Mouse (Mus musculus): ENCODE data around the gene Gm9817. TPM values are rescaled to one million over a fixed set of nuclear protein-coding genes. Genes with fewer than 3 reads are reported as not detected.

The Gm9817 gene
- polyA plus RNA-seq, 1 experiment from 2014 or later, result not detected

GRCm38 (mm10) chr13:45092816-45093215, 14.3 kb downstream of the Gm9817 start:
- H3K27ac ChIP-seq, result no peak overlapping the region
- 83% methylated on average over 4 of the region's 4 CpGs for WGBS

GRCm38 (mm10) chr13:45095028-45095427, 16.5 kb downstream of the Gm9817 start:
- WGBS, result 85% methylated on average over 9 of the region's 9 CpGs
- no peaks in the 10 kb centered on the region for H3K36me3 ChIP-seq
- no peak overlapping the region for H3K4me3 ChIP-seq
- no peaks in the 10 kb centered on the region for H3K27me3 ChIP-seq (replicated peaks)
- no peaks in the 10 kb centered on the region for H3K4me1 ChIP-seq
- H3K9me3 ChIP-seq, result no peaks in the 10 kb centered on the region
- no peak overlapping the region for H3K4me2 ChIP-seq (replicated peaks)
- no peak for ATAC-seq (ENCODE audit: low FRiP score, low read depth)
- H3K27ac ChIP-seq, result no peak overlapping the region
- H3K9ac ChIP-seq, result no peak overlapping the region

More at GRCm38 (mm10) chr13:45092816-45093215, 14.3 kb downstream of the Gm9817 start:
- Histone ChIP-seq H3K4me1 (no peaks in the 10 kb centered on the region), H3K9ac (no peak overlapping the region), H3K4me2 (replicated peaks) (no peak overlapping the region), H3K27me3 (replicated peaks) (no peaks in the 10 kb centered on the region), H3K4me3 (no peak overlapping the region), H3K36me3 (no peaks in the 10 kb centered on the region), H3K9me3 (no peaks in the 10 kb centered on the region)
- ATAC-seq (ENCODE audit: low FRiP score, low read depth), result no peak

GRCm38 (mm10) chr13:45099582-45100229, 21.2 kb downstream of the Gm9817 start:
- H3K27ac ChIP-seq, result no peak overlapping the region
- WGBS, result 85% methylated on average over 10 of the region's 10 CpGs
- no peak for ATAC-seq (ENCODE audit: low FRiP score, low read depth)
- H3K9me3 ChIP-seq, result no peaks in the 10 kb centered on the region
- no peak overlapping the region for H3K4me3 ChIP-seq
- no peaks in the 10 kb centered on the region for H3K36me3 ChIP-seq
- no peaks in the 10 kb centered on the region for H3K27me3 ChIP-seq (replicated peaks)
- no peaks in the 10 kb centered on the region for H3K4me1 ChIP-seq
- no peak overlapping the region for H3K4me2 ChIP-seq (replicated peaks)
- no peak overlapping the region for H3K9ac ChIP-seq

- ATAC-seq (ENCODE audit: low FRiP score, low read depth), result no peak
- H3K4me2 ChIP-seq (replicated peaks), result no peak overlapping the region
- WGBS, result 67% methylated on average over 3 of the region's 3 CpGs
- H3K27me3 ChIP-seq (replicated peaks), result no peaks in the 10 kb centered on the region
- H3K36me3 ChIP-seq, result no peaks in the 10 kb centered on the region
- no peak overlapping the region for H3K27ac ChIP-seq
- H3K9me3 ChIP-seq, result no peaks in the 10 kb centered on the region
- no peak overlapping the region for H3K9ac ChIP-seq
- no peaks in the 10 kb centered on the region for H3K4me1 ChIP-seq
- H3K4me3 ChIP-seq, result no peak overlapping the region
These were observed 28.0 kb downstream of the Gm9817 start for GRCm38 (mm10) chr13:45106480-45106879.

GRCm38 (mm10) chr13:45108851-45109390, 30.4 kb downstream of the Gm9817 start:
- 50% methylated on average over 7 of the region's 7 CpGs for WGBS
- ATAC-seq (ENCODE audit: low FRiP score, low read depth), result no peak

GRCm38 (mm10) chr13:45118375-45118774, 39.9 kb downstream of the Gm9817 start:
- H3K36me3 ChIP-seq, result no peaks in the 10 kb centered on the region
- H3K4me2 ChIP-seq (replicated peaks), result no peak overlapping the region
- no peak overlapping the region for H3K9ac ChIP-seq
- H3K4me1 ChIP-seq, result no peaks in the 10 kb centered on the region
- no peaks in the 10 kb centered on the region for H3K27me3 ChIP-seq (replicated peaks)
- no peak overlapping the region for H3K4me3 ChIP-seq
- ATAC-seq (ENCODE audit: low FRiP score, low read depth), result no peak
- H3K27ac ChIP-seq, result no peak overlapping the region
- H3K9me3 ChIP-seq, result no peaks in the 10 kb centered on the region
- 91% methylated on average over 5 of the region's 5 CpGs for WGBS

More at GRCm38 (mm10) chr13:45108851-45109390, 30.4 kb downstream of the Gm9817 start:
- H3K4me1 ChIP-seq, result no peaks in the 10 kb centered on the region
- no peaks in the 10 kb centered on the region for H3K27me3 ChIP-seq (replicated peaks)
- H3K4me2 ChIP-seq (replicated peaks), result no peak overlapping the region
- H3K27ac ChIP-seq, result no peak overlapping the region
- no peaks in the 10 kb centered on the region for H3K9me3 ChIP-seq
- no peak overlapping the region for H3K4me3 ChIP-seq
- H3K36me3 ChIP-seq, result no peaks in the 10 kb centered on the region
- H3K9ac ChIP-seq, result no peak overlapping the region

- no peak for ATAC-seq (ENCODE audit: low FRiP score, low read depth)
- H3K4me3 ChIP-seq, result no peak overlapping the region
- 77% methylated on average over 3 of the region's 3 CpGs for WGBS
- no peaks in the 10 kb centered on the region for H3K27me3 ChIP-seq (replicated peaks)
- no peaks in the 10 kb centered on the region for H3K9me3 ChIP-seq
- no peak overlapping the region for H3K4me2 ChIP-seq (replicated peaks)
- H3K4me1 ChIP-seq, result no peaks in the 10 kb centered on the region
- no peak overlapping the region for H3K27ac ChIP-seq
- H3K36me3 ChIP-seq, result no peaks in the 10 kb centered on the region
- no peak overlapping the region for H3K9ac ChIP-seq
These were observed 40.3 kb downstream of the Gm9817 start for GRCm38 (mm10) chr13:45118822-45119221.

Other genes starting within 250 kb of the Gm9817 start
- 86.4 and 91.1 TPM in 2 replicates for gene Dtnbp1, start 76.5 kb upstream of the Gm9817 start, polyA plus RNA-seq (2016; fragmentation: Nextera tagmentation; extraction: Ambion mirVana)

All from neural tube, embryonic 12.5 days (tissue).